ENCODE assay signal across 9 mouse cellular contexts in the genomic region with DNA sequence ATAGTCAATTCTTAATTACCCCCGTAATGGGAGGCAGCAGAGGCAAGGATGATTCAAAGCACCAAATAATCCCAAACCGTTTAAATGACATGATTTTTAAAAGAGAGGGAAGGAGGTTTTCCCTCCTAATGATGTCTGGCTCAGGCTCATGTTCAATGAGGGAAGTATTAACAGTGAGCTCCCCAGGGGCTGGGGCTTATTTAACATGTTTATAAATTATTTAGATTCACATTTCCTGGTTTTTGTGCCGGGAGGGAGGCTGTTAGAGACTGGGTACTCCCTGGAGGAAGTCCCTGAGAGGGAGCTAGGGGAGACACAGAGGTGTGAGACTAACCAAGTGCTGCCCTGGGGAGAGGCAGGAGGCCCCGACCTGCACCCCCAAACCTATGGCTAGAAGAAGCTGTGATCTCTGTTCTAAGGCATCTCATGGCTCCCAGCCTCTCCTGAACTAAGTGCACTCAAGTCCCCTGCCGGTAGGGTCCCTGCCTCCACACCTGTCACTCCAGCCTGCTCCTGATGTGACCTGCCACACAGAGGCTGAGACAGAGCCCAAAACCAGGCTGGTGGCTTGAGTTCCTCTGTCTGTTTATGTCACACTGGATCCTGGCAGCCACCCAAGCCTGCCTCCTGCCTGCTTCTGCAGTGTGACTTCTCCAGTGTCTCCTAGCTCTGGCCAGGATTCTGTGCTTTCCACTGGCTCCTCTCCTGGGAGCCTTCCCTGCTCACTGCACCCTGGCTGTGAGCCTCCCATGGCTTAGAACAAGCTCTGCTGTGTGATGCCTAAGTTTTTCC. TPM values are rescaled to one million over a fixed set of nuclear protein-coding genes. Genes with fewer than 3 reads are reported as not detected.
DNase-seq lines count a peak whose midpoint lies in the region; ATAC-seq and TF ChIP-seq lines count a peak whose summit lies in the region.
"Had no signal": no experiment of that assay in that cellular context is flagged by ENCODE, and none has a peak within 500 bp of the region (broad histone marks: within the 10 kb centered on the region; RNA-seq: fewer than 3 reads in every experiment).

No protein-coding gene starts in this region.

- H3K36me3 ChIP-seq in kidney, embryonic 15.5 days: no peaks in the 10 kb centered on the region
- H3K36me3 ChIP-seq in heart, embryonic 15.5 days: no peaks in the 10 kb centered on the region
- H3K36me3 ChIP-seq in lung, embryonic 16.5 days (ENCODE audit: control insufficient read depth, insufficient read depth, low read length): no peaks in the 10 kb centered on the region

- peak; percentile 81 for DNase-seq in kidney, postnatal 10 days
- DNase-seq in brain, embryonic 14.5 days (ENCODE audit: low read depth): peak; percentile 94
- no peak for DNase-seq in ovary, postnatal 14 days (ENCODE audit: low spot score)
- DNase-seq in embryo, embryonic 11 days: no peak

- peaks cover 50% of the 10 kb centered on the region for H3K4me1 ChIP-seq in kidney, embryonic 15.5 days
- peaks cover 30% of the 10 kb centered on the region for H3K4me1 ChIP-seq in heart, embryonic 15.5 days (replicated peaks)
- H3K4me1 ChIP-seq in lung, embryonic 16.5 days (replicated peaks; ENCODE audit: control insufficient read depth, insufficient read depth, low read length): peaks cover 26% of the 10 kb centered on the region

- TF ChIP-seq CTCF in brain, embryonic 14.5 days (IDR thresholded peaks at IDR 0.05; ENCODE audit: borderline replicate concordance, extremely low read depth, insufficient read depth, insufficient read length): no peak

- no peak for TF ChIP-seq POLR2A in brain, embryonic 14.5 days (IDR thresholded peaks at IDR 0.05; ENCODE audit: borderline replicate concordance, extremely low read depth, insufficient read depth, insufficient read length, poor library complexity, severe bottlenecking)

- no peaks in the 10 kb centered on the region for H3K9me3 ChIP-seq in kidney, embryonic 15.5 days (replicated peaks)
- H3K9me3 ChIP-seq in heart, embryonic 15.5 days (replicated peaks): no peaks in the 10 kb centered on the region
- H3K9me3 ChIP-seq in lung, embryonic 16.5 days (ENCODE audit: control insufficient read depth, low read length): peaks cover 4% of the 10 kb centered on the region

- no peak overlapping the region for H3K9ac ChIP-seq in kidney, embryonic 15.5 days
- no peak overlapping the region for H3K9ac ChIP-seq in heart, embryonic 15.5 days
- no peak overlapping the region for H3K9ac ChIP-seq in lung, embryonic 16.5 days (ENCODE audit: low read length)

- 24% methylated on average over 5 of the region's 5 CpGs for WGBS in kidney, embryonic 15.5 days
- 26% methylated on average over 5 of the region's 5 CpGs for WGBS in heart, embryonic 15.5 days
- WGBS in lung, embryonic 16.5 days: 18% methylated on average over 5 of the region's 5 CpGs

- ATAC-seq in kidney, embryonic 15.5 days (replicated peaks; ENCODE audit: low FRiP score): no peak
- ATAC-seq in heart, embryonic 15.5 days (replicated peaks; ENCODE audit: insufficient number of reproducible peaks, insufficient read depth, low FRiP score, low read depth): 0 out of 2 replicates have a peak, but pooled peaks have one; percentile 34
- peak; percentile 78 for ATAC-seq in lung, embryonic 16.5 days (ENCODE audit: low read depth)
- no peak for ATAC-seq in erythroblast, adult 5-6 weeks (replicated peaks; ENCODE audit: low FRiP score, poor library complexity, severe bottlenecking)

- H3K27me3 ChIP-seq in kidney, embryonic 15.5 days: peaks cover 9% of the 10 kb centered on the region; the same call in 1 of the 2 replicates
- H3K27me3 ChIP-seq in heart, embryonic 15.5 days: peaks cover 25% of the 10 kb centered on the region
- H3K27me3 ChIP-seq in lung, embryonic 16.5 days (ENCODE audit: control insufficient read depth, insufficient read depth, low read depth, low read length): no peaks in the 10 kb centered on the region

- no peak overlapping the region for H3K4me2 ChIP-seq in kidney, embryonic 15.5 days
- no peak overlapping the region for H3K4me2 ChIP-seq in heart, embryonic 15.5 days
- no peak overlapping the region for H3K4me2 ChIP-seq in lung, embryonic 16.5 days (ENCODE audit: low read depth, low read length)

- no peak overlapping the region for H3K27ac ChIP-seq in kidney, embryonic 15.5 days
- no peak overlapping the region for H3K27ac ChIP-seq in heart, embryonic 15.5 days
- peak overlapping the region; percentile 50; the same call in 1 of the 2 replicates for H3K27ac ChIP-seq in lung, embryonic 16.5 days (ENCODE audit: low read length)

- H3K4me3 ChIP-seq in kidney, embryonic 15.5 days (replicated peaks): no peak overlapping the region
- no peak overlapping the region for H3K4me3 ChIP-seq in heart, embryonic 15.5 days
- no peak overlapping the region for H3K4me3 ChIP-seq in lung, embryonic 16.5 days (ENCODE audit: low read length)

RNA-seq across cellular contexts. Expression of a gene that starts 51.5 kb away (rescaled TPM):
- polyA plus RNA-seq in kidney, embryonic 15.5 days (2015; fragmentation: Nextera tagmentation; extraction: Ambion mirVana): 6.2 and 6.8 TPM in 2 replicates
- polyA plus RNA-seq in brain, embryonic 14.5 days (2012; rRNA removed): 68.2 and 68.8 TPM in 2 replicates
- 1.8 and 2.9 TPM in 2 replicates for polyA plus RNA-seq in heart, embryonic 15.5 days (2015; fragmentation: Nextera tagmentation; extraction: Ambion mirVana)
- polyA plus RNA-seq in lung, embryonic 16.5 days (2015; fragmentation: Nextera tagmentation; extraction: Ambion mirVana): 2.4 and 3.1 TPM in 2 replicates
- not detected in 2 replicates for total RNA-seq in erythroblast, adult 5-6 weeks (2015; ENCODE audit: low replicate concordance)
- total RNA-seq in erythroblast, adult 5-6 weeks (2017; ENCODE audit: low replicate concordance): not detected in 2 replicates
- total RNA-seq: MEL had no signal

Comparison
In these comparisons a context has a peak if more than half of its experiments do, and no peak if none do; other contexts are left out.
1. DNase-seq: peak in kidney, postnatal 10 days (single experiment) and brain, embryonic 14.5 days (single experiment); none in ovary, postnatal 14 days (single experiment) and embryo, embryonic 11 days (single experiment).
2. ATAC-seq: peak in heart, embryonic 15.5 days (single experiment) and lung, embryonic 16.5 days (single experiment); none in kidney, embryonic 15.5 days (single experiment) and erythroblast, adult 5-6 weeks (single experiment).